Mouse (Mus musculus) layer of hippocampus, postnatal 25 days (tissue): Measurements from ENCODE around the gene Gm49337. TPM values are rescaled to one million over a fixed set of nuclear protein-coding genes. Genes with fewer than 3 reads are reported as not detected.
"Not testable (repeated sequence)": the region's sequence is repeated elsewhere in the genome, so short reads cannot be mapped to it uniquely, and the experiment has no call there.

Source experiments
- DNase-seq, 2 experiments: peaks; one replicate each; pipeline ENCODE4 v3.0.0; 2022; ENCODE audit warnings: mixed read lengths in 2 of 2, low spot score in 1 of 2; ENCODE audit errors: extremely low spot score in 1 of 2
- total RNA-seq, 2 experiments: library from RNA; stranded (reverse); gene quantifications; 2 replicates each; pipeline ENCODE4 v1.2.3; 2021

The Gm49337 gene
- total RNA-seq, 2 experiments from 2014 or later: 2.9 TPM; not detected in 1

DNA sequence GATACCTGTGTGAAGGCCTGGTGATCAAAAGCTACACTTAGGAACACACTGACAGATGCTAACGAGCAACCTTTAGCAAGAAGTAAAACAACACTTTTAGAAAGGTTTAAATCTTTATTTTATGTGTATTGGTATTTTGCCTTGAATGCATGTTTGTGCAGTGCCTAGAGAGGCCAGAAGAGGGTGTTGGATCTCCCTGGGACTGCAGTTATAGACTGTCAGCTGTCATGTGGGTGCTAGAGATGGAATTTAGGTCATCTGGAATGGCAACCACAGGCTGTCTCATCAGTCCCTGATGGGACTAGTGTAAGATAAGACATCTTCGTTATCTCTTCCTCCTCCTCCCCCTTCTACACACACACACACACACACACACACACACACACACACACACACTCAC lies 25.2 kb downstream of the Gm49337 start:
- DNase-seq: no peak

DNA sequence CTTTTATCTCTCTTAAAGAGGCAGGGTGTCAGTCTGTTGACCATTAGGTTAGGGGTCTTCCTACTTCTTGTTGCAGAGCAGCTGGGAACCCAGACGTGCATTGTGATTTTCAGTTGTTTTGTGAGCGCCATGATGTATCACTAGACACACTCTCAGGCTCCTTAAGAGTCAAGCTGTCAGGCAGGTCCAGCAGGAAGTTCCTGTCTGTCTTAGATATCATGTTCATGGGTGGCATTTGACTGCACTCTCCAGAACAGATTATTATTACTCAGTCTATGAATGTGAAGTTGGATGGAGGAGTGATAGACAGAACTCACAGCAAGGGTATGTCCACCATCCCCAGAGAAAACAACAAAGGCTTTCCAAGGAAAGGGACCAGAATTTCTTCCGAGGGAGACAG lies 31.2 kb downstream of the Gm49337 start:
- DNase-seq: no peak

DNA sequence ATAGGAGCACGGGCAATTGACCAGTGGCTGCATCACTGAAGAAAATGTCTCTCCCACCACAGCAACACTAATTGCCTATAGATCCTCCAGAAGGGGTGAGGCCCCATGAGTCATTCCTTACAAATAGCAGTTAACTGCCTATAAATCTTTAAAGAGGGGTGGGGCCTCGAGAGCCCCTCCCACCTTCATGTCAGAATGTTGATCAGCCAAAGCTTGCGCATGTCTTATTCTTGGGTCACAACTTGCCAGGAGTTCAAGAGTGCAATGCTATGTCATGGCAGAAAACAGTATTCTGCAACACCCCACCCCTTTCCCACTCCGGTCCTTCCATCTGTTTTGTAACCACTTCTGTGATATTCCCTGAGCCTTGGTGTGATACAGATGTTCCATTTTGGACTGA lies 33.3 kb downstream of the Gm49337 start:
- no peak for DNase-seq

DNA sequence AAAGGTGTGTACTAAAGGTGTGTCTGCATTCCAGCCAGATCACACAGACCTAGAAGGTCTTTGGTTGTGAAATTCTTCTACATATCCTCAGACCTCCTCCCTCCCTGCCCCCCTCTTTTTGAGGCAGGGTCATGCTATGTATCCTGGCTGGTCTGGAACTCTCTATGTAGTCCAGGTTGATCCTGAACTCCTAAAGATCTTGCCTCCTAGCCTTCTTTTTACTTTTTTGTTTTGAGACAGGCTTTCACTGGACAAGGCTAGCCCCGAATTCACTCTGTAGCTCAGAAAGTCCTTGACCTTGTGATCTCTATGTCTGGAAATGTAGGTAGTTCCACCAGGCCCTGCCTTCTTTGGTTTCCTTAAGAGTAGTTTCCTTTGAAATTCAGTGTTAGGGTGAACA lies 35.7 kb downstream of the Gm49337 start:
- no peak for DNase-seq

DNA sequence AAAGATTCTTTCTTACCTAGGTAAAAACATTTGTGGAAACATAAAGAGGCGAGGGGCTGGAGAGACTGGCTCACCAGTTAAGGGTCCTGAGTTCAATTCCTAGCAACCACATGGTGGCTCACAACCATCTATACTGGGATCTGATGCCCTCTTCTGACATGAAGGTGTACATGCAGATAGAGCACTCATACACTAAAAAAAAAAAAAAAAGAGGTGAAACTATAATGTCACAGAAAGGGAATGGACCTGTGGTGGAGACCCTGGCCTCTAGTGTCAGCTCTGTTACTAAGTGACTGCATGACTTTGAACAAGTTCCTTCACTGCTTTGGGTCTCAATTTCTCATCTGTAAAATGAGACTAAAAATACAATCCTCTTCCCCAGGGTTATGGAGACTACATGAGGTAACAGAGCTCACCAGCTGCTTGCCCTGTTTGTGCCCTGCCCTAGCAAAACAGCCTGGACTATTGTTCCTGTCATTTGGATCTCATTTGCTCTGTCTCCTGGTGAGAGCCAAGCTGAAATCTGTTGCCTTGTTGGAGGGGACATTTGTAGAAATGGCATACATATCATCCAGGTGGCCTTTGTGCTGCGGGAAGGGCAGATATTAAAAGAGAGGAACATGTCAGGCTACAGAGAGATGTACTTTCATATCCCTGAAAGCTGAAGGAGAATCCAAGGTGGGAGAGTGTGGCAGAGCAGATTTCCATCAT lies 42.9 kb downstream of the Gm49337 start:
- DNase-seq: no peak

DNA sequence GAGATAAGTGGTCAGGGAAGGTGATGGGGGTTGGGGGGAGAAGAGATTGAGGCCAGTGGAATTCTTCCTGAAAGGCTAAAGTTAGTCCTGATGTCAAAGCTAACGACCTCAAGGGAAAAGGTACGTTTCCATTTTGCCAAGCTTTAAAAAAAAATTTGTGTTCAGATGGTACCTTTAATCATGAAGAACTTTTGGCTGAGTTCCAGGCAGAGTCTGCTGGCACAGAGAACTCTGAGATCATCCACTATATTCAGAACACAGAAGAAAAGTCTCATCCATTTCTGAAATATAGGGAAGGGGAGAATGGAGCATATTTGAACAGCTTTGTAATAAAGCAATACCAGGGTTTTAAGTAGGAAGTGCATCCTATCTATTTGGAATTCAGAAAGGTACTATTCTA lies 43.9 kb downstream of the Gm49337 start:
- DNase-seq: no peak

DNA sequence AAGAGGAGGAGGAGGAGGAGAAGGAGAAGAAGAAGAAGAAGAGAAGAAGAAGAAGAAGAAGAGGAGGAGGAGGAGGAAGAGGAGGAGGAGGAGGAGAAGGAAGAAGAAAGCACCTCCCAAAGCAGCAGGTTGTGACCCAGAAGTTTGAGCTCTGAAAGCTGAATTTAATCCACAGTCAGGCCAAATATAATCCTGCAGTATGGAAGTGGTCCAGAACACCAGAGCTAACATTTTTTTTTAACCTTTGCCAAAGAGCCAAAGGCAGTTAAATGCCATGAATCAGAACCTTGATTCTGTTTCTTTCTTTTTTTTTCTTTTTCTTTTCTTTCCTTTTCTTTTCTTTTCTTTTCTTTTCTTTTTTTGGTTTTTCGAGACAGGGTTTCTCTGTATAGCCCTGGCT lies 44.5 kb downstream of the Gm49337 start:
- not testable (repeated sequence) for DNase-seq

DNA sequence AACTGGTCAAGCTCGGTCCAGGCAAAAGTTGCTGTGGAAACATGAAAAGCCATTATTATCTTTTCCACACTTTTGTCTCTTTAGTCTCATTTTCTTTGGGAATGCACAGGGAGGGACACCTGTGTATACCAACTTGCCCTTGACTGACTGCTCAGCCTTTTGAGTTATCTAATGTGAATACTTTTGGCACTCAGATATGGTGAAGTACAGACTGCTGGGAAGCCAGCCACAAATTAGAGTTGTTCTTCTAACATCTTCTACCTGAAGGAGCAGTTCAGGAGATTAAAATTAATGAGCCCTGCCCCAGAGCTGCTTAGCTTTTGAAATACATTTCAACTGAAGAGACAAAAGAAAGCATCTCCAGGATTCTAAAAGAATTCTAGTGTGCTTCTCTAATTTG lies 45.9 kb downstream of the Gm49337 start:
- DNase-seq: no peak

DNA sequence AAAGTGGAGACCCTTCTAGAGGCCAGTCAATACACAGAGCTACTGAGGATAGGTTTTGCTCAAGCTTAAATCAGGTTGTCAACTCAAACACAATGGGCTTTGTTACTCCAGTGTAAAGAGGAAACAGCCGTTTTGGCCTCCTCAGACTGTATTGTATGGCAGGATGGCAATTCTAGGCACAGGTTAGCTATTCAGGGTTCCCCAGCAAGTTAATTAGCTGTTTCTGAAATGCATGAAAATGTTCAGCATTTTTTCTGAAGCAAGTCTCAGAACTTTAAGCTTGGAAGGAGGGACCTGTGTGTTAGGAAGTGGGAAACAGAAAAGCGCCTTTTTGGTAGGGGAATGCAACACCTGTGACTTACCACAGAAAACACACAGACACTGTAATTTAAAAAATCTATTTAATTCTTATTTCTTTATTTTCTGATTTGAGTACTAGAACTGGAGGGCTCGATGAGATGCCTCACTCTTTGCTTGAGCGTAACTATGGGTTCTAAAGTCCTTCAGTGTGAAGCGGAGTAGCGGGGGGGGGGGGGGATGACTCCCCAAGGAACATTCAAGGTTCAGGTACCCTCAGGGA lies 47.0 kb downstream of the Gm49337 start:
- no peak for DNase-seq

DNA sequence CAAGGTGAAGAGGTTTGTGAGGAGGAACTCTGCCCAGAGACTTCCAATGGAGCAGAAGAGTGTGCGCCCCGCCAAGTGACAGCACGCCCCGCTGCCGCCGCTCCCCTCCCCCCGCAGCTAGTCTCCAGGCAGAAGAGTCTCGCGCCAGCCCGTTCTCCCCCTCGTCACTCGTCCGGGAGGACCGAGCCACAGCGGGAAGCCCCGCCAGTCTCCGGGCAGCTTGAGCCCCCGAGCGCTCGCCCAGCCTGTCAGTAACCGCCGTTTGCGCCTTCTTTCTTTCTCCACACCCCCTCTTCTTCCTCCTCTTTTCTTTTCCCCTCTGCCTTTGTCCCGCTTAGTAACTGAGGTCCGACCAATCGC lies 47.6 kb downstream of the Gm49337 start:
- peak in 1 of 2 experiments; percentile 63 for DNase-seq

DNA sequence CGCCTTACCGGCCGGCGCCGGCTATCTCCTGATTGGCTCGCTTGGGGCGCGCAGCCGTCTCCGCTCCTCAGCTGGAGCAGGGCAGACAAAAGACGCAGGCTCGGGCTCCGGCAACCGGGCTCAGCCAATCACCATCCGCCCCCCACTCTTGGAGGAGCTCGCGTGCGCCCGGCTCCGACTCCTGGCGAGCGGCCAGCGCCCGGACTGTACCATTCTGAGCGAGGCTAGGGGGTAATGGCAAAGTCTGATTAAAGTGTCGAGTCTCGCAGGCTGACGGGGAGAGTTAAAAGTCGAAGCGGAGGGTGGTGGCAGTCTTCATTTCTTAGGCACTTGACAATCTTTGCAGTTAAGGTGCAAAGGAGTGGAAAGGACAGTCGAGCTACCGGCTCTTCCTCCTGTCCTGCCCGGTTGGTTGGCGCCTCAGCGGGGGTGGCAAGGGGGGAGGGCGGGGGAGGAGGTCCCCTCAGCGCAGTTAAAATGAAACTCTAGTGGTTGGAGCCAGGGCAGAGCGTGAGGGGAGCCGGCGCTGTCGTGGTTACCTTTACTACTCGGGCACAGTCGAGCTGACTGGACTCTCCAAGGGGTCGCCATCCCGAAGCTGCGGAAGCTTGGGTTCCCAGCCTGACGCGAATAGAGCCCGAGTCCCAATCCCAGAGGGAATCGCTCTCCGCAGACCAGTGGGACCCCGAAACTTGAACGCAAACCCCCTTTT lies 48.1 kb downstream of the Gm49337 start, which contains the start of gene Pik3r3:
Pik3r3 (plus strand) TSS at position 479 of the 712 bp plus-strand sequence.
- DNase-seq: peak; percentile 97 to 99

DNA sequence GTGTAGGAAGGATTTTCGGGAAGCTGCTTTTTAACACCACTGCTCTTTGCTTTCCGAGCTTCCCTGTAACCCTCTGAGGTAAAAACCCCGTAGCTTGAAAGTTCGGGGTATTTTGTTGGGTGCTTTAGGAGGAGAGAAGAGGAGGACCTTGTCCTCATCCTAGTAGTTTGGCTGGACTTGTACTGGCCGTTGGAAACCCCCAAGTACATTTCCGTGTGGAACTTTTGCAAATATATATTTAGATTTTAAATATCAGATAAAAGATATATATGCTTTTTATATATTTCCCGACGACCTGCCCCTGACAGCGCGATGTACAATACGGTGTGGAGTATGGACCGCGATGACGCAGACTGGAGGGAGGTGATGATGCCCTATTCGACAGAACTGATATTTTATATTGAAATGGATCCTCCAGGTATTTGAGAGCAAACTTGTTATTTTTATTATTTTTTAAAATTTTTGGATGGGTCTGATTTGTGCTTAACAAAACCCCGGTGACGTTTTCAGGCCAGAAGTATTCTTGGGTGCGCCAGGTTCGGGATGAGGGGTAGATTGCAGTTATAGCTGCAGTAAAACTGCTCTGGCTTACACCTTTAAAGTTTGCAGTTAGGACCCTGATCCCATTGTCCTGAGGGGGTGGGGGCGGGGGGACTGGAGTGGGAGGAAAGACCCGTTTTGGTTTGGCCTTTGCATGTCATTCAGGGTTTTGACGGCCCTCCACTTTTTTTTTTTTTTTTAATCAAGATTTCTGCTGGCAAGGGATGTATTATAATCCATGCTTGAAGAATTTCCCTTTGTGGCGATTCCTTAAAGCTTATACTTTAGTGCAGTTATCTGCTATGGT lies 49.0 kb downstream of the Gm49337 start:
- DNase-seq: peak; percentile 16 to 17

DNA sequence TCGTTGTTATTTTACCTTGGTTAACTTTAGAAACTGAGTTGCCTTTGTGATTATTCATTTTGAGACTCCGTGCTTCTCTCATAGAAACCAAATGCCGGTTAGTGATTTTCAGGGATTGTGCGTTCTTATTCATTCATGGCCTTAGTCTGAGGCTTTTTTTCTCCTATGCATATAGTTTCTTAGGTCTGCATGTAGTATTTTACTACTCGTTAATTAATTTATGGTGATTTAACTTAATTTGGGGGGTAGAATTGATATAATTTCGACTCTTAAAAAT lies 49.6 kb downstream of the Gm49337 start:
- DNase-seq: no peak

DNA sequence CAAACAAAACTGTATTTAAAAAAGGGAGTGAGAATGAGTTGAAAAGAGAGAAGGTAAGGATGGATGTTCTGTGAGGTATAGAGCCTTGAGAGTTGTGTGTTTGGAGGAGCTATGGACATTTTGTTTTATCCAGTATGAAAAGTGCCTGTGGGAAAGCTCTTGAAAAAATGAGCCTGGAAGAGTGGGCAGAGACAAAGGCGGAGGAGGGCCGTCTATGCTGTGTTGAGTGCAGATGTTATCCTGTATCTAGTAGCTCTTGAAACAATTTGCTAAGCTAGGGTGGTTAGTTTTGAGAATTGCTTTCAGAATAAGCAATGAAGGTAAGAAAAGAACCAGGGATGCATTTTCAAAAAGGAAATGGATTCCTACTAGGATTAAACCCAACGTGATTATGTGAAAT lies 70.2 kb downstream of the Gm49337 start:
- DNase-seq: no peak

DNA sequence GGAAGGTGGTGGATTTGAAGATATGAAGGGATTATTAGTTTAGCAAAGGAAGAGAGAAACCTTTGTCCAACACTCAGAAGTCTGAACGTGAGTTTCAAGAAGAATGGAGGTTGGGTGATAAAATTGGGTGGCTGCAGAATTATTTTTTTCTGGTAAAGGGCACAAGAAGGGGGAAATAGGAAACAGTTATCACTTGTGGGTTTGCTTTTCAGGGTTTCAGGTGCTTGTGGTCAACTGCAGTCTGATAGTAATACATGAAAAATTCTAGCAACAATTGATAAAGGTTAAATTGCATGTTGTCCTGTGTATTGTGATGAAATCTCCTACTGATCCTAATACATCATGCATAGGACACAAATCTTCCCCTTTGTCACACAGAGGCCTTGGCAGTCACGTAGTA lies 71.1 kb downstream of the Gm49337 start:
- DNase-seq: no peak

DNA sequence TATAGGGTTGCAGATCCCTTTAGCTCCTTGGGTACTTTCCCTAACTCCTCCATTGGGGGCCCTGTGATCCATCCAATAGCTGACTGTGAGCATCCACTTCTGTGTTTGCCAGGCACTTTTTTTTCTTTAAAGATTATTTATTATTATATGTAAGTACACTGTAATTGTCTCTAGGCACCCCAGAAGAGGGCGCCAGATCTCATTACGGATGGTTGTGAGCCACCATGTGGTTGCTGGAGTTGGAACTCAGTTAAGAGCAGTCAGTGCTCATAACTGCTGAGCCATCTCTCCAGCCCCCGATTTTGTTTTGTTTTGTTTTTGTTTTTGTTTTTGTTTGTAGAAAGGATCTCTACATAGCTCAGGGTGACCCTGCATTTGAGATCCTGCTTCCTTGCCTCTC lies 72.7 kb downstream of the Gm49337 start:
- peak in 1 of 2 experiments; percentile 11 for DNase-seq

DNA sequence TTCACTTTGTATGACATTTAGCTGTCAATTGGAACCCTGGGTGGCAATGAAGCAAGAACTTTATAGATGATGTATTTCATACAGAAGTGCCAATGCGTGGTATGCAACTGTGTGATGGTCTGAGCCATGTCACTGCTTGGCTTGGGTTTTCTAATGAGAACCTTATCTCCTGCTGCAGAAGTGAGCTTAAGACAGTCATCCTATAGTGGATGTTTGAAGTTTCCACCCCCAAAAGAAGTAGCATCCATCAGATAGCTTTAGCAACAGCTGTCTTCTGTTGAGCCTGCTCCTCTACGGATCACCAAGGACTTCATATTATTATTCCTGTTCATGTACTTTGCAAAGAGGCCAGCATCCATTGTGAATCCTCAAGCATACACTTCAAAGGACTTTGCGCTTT lies 76.8 kb downstream of the Gm49337 start:
- DNase-seq: no peak

DNA sequence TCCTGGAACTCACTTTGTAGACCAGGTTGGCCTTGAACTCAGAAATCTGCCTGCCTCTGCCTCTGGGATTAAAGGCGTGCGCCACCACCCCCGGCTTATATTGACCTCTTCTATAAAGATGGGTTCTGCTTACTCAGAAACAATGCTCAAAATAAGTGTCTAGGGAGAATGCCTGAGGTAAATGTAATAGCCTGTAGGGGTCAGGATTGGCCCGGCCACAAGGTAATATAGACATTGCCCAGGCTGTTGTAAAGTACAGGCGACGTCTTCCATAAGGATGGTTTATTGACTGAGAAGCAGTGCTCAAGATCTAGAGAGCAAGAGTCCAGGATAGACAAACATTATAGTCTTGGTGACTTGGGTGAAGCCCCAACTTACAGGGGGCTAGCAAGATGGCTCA lies 95.0 kb downstream of the Gm49337 start:
- no peak for DNase-seq

DNA sequence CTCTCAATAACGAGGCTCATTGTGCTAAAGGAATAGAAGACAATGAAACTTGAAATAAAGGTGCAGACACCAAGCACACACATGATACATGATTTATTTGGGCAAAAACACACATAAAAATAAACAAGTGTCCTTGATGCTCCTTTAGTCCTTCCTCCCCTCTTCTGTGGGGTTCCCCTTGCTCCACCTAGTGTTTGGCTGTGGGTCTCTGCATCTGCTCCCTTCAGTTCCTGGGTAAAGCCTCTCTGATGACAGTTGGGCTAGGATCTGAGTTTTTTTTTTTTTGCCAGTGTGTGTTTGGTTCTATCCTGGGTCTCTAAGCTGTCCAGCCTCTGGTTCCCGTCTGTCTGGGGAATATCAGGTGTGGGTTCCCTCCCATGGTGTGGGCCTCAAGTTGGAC lies 109.0 kb downstream of the Gm49337 start:
- DNase-seq: peak in 1 of 2 experiments; percentile 11

DNA sequence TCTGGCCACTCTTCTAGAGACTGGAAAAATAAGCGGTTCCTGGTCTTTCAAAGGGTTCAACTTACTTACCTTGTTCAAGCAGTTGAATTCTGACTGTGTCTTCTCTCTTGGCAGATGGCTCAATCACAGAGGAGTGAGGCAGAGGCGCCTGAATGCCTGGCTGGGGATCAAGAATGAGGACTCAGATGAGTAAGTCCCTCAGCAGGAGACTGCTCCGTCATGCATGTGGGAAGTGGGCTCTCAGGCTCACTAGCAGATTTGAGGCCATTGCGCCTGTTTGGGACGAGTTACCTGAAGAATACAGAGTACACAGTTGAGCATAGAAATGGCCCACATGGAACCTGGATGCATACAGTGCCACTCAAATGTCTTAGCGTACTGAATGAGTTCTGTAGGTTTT lies 118.4 kb downstream of the Gm49337 start:
- DNase-seq: no peak

DNA sequence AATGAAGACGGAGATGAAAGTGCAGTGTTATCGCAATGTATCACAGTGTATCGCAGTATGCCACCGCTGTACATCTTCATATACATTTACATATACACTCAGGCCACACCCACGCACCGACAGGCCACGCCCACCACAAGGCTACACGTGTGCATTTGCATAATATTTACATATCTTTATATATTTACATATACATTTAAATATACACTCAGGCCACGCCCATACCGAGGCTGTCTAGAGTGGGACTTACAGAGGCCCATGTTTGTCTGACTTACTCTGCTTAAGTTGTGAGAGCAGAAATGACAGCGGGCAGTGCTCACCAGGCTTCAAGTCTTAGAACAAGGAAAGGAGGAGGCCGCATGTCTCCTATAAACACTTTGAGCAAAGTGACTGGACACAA lies 120.1 kb downstream of the Gm49337 start:
- DNase-seq: no peak
